Mouse (Mus musculus): ENCODE measurements around the gene Ptp4a2. TPM values are rescaled to one million over a fixed set of nuclear protein-coding genes. Genes with fewer than 3 reads are reported as not detected.
A peak's percentile ranks its signal among the peaks of the same experiment; 100 is the strongest.
"Not testable (repeated sequence)": the region's sequence is repeated elsewhere in the genome, so short reads cannot be mapped to it uniquely, and the experiment has no call there.

The Ptp4a2 gene
- total RNA-seq, 2 experiments from 2014 or later, result 132 to 145 TPM

- DNase-seq (ENCODE audit: extremely low spot score in 1 of 2, low spot score in 1 of 2), result no peak
Measured at GRCm38 (mm10) chr4:129878656-129879145, 67.7 kb downstream of the Ptp4a2 start.

GRCm38 (mm10) chr4:129879206-129879780, 68.3 kb downstream of the Ptp4a2 start:
- DNase-seq (ENCODE audit: extremely low spot score in 1 of 2, low spot score in 1 of 2), result no peak

DNA sequence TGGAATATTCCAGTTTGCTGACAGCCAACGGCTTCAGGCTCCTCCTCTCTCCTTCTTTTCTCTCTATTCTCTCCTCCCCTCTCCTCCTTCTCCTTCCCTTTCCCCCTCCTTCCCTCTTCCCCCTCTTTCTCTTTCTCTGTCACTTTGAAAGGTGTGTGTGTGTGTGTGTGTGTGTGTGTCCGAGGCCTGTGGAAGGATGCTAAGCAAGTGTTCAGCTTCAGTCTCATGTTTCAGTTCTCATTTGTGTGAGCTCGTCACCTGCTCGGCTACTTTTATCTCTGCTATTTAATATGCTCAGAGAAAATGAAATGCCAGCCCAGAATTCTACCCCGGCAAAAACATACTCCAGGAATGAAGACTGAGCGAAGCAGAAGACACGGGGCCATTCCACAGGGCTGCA, 69.6 kb downstream of the Ptp4a2 start:
- no peak for DNase-seq (ENCODE audit: extremely low spot score in 1 of 2, low spot score in 1 of 2)

- no peak for DNase-seq (ENCODE audit: extremely low spot score in 1 of 2, low spot score in 1 of 2)
Measured at GRCm38 (mm10) chr4:129881661-129882060, 70.6 kb downstream of the Ptp4a2 start.

DNA sequence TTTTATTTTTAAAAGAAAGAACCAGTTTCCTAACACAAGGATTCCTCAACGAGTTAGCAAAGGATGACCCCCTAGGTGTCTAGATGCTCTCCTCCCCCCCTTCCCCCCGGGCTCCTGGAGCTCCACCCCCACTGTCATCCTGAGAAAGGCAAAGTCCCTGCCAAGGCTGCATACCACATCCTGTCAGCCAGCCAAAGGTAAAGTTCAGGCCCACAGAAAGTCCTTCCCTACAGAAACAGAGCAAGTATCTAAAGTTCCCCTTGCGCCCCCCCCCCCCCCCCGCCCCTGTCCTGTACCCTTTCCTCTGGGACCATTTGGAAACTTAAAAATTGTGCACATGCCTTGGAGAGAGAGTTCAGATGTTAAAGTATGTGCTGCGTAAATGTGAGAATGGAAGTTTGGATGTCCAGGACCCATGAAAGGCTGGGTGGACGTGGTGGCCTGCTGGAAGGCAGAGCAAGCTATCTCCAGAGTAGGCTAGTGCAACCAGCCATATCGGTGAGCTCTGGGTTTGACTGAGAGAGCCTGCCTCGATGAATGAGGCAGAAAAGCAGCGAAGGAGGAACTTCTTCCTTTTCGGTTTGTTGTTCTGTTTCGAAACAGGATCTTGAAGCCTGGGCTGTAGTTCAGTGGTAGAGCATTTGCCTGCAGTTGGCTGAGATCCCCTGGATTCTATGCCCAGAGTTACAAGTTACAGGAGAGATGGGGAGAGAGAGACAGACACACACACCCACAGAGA, 71.7 kb downstream of the Ptp4a2 start:
- peak in 1 of 2 experiments; percentile 29 for DNase-seq (ENCODE audit: extremely low spot score in 1 of 2, low spot score in 1 of 2)

- DNase-seq (ENCODE audit: extremely low spot score in 1 of 2, low spot score in 1 of 2), result peak; percentile 24 to 27
Measured at GRCm38 (mm10) chr4:129884041-129884930, 73.3 kb downstream of the Ptp4a2 start.

DNA sequence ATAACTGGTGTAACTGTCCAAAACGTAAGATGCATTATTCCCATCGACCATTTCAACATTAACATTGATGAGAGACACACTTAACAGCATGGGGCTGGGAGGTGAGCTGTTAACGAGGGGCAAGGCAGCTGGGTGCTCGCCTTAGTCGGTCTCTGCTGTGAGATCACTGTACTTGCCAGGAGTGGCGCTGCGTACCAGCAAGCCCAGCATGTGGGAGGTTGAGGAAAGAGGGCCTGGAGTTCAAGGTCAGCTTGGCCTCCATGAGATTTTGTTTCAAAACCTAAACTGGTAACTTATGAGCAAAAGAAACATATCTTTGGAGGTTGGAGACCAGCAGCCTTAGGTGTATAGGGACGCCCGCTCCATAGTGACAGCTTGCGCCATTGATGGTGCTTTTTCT, 78.6 kb downstream of the Ptp4a2 start:
- DNase-seq (ENCODE audit: extremely low spot score in 1 of 2, low spot score in 1 of 2), result no peak

- DNase-seq (ENCODE audit: extremely low spot score in 1 of 2, low spot score in 1 of 2), result no peak
Measured at GRCm38 (mm10) chr4:129890094-129890493, 79.1 kb downstream of the Ptp4a2 start.

DNA sequence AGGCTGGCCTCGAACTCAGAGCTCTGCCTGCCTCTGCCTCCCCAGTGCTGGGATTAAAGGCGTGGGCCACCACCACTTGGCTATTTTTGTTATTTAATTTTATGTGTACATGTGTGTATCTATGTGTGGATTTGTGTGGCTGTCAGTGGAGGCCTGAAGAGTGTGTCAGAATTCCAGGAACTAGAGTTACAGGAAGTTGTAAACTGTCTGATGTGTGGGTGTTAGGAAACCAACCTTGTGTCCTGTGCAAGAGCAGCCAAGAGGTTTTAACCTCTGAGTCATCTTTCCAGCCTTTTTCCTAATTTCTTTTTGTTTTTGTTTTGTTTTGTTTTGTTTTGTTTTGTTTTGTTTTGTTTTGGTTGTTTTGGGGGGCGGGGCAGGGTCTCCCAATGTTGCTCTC, 83.8 kb downstream of the Ptp4a2 start:
- DNase-seq (ENCODE audit: extremely low spot score in 1 of 2, low spot score in 1 of 2), result no peak

GRCm38 (mm10) chr4:129898815-129899214, 87.8 kb downstream of the Ptp4a2 start:
- DNase-seq (ENCODE audit: extremely low spot score in 1 of 2, low spot score in 1 of 2), result not testable (repeated sequence)

Small RNAs within 50 kb of the gene (microRNA-seq; reads per million reads assigned to microRNA genes)
- 0 reads per million in 2 experiments for gene Gm28017

Other genes with a start within 250 kb of the Ptp4a2 start
- gene Lck, start 237.6 kb upstream of the Ptp4a2 start, total RNA-seq (2021), result 1 to 10 TPM; 3.3 to 3.5 TPM
- under 1 TPM in 1 of 2 experiments, not detected in 1; 0.81 TPM for gene Fam167b, start 232.7 kb upstream of the Ptp4a2 start, total RNA-seq (2021)
- 100 to 1,000 TPM; 128 TPM for gene Eif3i, start 210.6 kb upstream of the Ptp4a2 start, total RNA-seq (2021)
- 10 to 100 TPM; 78.8 to 80.7 TPM for gene Tmem234, start 210.6 kb upstream of the Ptp4a2 start, total RNA-seq (2021)
- 1 to 10 TPM; 3.6 to 6.8 TPM for gene Dcdc2b, start 197.0 kb upstream of the Ptp4a2 start, total RNA-seq (2021)
- gene Iqcc, start 192.1 kb upstream of the Ptp4a2 start, total RNA-seq (2021), result 10 to 100 TPM; 32.9 to 41.9 TPM
- gene Ccdc28b, start 187.3 kb upstream of the Ptp4a2 start, total RNA-seq (2021), result 10 to 100 TPM; 71.6 to 84.5 TPM
- gene Txlna, start 170.2 kb upstream of the Ptp4a2 start, total RNA-seq (2021), result 10 to 100 TPM; 44.0 to 44.1 TPM
- 10 to 100 TPM; 91.5 to 96.8 TPM for gene Kpna6, start 138.5 kb upstream of the Ptp4a2 start, total RNA-seq (2021)
- 10 to 100 TPM; 12.5 to 18.6 TPM for gene Tmem39b, start 114.4 kb upstream of the Ptp4a2 start, total RNA-seq (2021)
- gene Khdrbs1, start 68.9 kb upstream of the Ptp4a2 start, total RNA-seq (2021), result 10 to 100 TPM; 90.0 to 91.4 TPM
- gene Spocd1, start 118.0 kb downstream of the Ptp4a2 start, total RNA-seq (2021), result under 1 TPM; 0.30 to 0.35 TPM
- gene Adgrb2, start 173.7 kb downstream of the Ptp4a2 start, total RNA-seq (2021), result 100 to 1,000 TPM; 516 to 583 TPM
- gene Col16a1, start 236.6 kb downstream of the Ptp4a2 start, total RNA-seq (2021), result 10 to 100 TPM in 1 of 2 experiments, 1 to 10 TPM in 1; 8.8 to 10.5 TPM